Mouse (Mus musculus): Measurements from ENCODE around the gene Unc13c.

GRCm38 (mm10) chr9:73927276-73927675 lies 41.5 kb downstream of the Unc13c start:
- TF ChIP-seq POLR2A (IDR thresholded peaks at IDR 0.05; ENCODE audit: control insufficient read depth, extremely low read depth, insufficient read depth, low read length, poor library complexity) (no peak), CTCF (IDR thresholded peaks at IDR 0.05; ENCODE audit: borderline replicate concordance, control insufficient read depth, extremely low read depth, insufficient read depth, low read length, poor library complexity) (no peak)
